Mouse (Mus musculus) liver, embryonic 18 days (tissue): ENCODE measurements around the gene Glis1. TPM values are rescaled to one million over a fixed set of nuclear protein-coding genes. Genes with fewer than 3 reads are reported as not detected.

Experiments used
- polyA plus RNA-seq: library from polyadenylated mRNA; depleted of rRNA; stranded (reverse); fragments of >200 nt; gene quantifications from 2 replicates; pipeline ENCODE4 v1.2.3, GENCODE M21; 2012; rRNA removed

The Glis1 gene
- 0.05 and 0.07 TPM in 2 replicates for polyA plus RNA-seq

GRCm38 (mm10) chr4:107434356-107435237, at the start of gene Glis1:
Gene Glis1, plus strand, starts transcription at chr4:107434591.

DNA sequence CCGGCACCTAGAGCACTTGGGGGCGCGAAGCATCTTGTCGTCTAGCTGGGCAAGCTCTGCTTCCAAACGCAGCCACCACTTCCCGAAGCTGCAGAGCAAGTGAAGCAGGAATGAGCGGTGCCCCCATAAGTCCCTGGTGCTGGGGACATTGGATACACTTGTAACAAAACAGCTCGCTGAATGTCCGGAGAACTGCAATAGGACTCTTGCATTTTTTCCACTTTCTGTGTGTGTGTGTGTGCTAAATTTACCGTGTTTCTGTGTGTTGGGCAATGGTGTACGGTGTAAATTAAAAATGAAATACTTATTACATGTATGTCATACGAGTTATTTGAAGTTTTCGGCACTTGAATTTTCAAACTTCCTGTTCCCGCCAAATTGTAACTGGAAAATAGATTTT, 249.7 kb downstream of the Glis1 start, which contains the start of gene Dmrtb1:
TSS of gene Dmrtb1 (minus strand) at position 101 of the 400 bp plus-strand sequence.

Other genes starting within 250 kb of the Glis1 start
- gene Ldlrad1, start 225.4 kb upstream of the Glis1 start, polyA plus RNA-seq: 0.05 TPM in 1 of 2 replicates, not detected in the other
- gene Lrrc42, start 181.1 kb upstream of the Glis1 start, polyA plus RNA-seq: 8.6 and 9.5 TPM in 2 replicates
- gene Hspb11, start 181.0 kb upstream of the Glis1 start, polyA plus RNA-seq: 6.7 and 6.8 TPM in 2 replicates
- 0.09 and 0.23 TPM in 2 replicates for gene Dio1, start 127.4 kb upstream of the Glis1 start, polyA plus RNA-seq
- 13.4 and 15.3 TPM in 2 replicates for gene Yipf1, start 120.2 kb upstream of the Glis1 start, polyA plus RNA-seq
- 5.8 and 6.3 TPM in 2 replicates for gene Ndc1, start 66.8 kb upstream of the Glis1 start, polyA plus RNA-seq
- 0.01 TPM in 1 of 2 replicates, not detected in the other for gene Dmrtb1, start 249.6 kb downstream of the Glis1 start, polyA plus RNA-seq